Mouse (Mus musculus): Measurements from ENCODE around the gene C2cd5.

DNA sequence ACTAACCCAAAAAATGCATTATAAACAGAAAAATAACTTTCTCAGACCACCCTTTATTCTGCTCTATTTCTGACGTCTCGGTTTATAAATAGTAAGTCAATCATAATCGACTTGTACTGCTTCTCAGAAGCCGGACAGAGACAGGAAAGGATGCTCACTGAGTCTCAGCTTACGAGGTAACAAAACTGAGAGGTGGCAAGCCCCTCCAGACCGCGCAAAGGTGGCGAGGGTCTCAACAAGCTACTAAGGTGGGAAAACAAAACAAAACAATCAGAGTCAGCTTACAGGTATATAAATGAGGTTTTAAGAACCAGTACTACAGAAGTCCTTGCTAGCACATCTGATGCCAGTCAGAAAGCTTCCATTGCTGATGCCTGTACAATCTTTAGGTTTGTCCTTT lies 30.3 kb downstream of the C2cd5 start:
- no peak for TF ChIP-seq CTCF (IDR thresholded peaks at IDR 0.05; ENCODE audit: extremely low read depth, insufficient read depth, insufficient read length, insufficient replicate concordance)
- no peak for TF ChIP-seq POLR2A (IDR thresholded peaks at IDR 0.05; ENCODE audit: low read depth, low read length)

All from spleen, adult 2 months (tissue).